Mouse (Mus musculus) stomach, postnatal 0 days (tissue): Measurements from ENCODE around the gene H2-Ab1. TPM values are rescaled to one million over a fixed set of nuclear protein-coding genes. Genes with fewer than 3 reads are reported as not detected.

ENCODE experiments used
- ATAC-seq: fragments of 200-750 bp; cut with Nextera tagmentation; 2 replicates; pipeline ENCODE4 v1.8.0; 2017; ENCODE audit not compliant: low FRiP score, low TSS enrichment
- DNase-seq: peaks from one replicate; pipeline ENCODE4 v3.0.0-alpha.2; 2016; ENCODE audit warnings: low spot score
- H3K27ac ChIP-seq: fragments of 300-500 bp; sonication (generic); replicated peaks from 2 replicates; pipeline ENCODE4 v1.5.1; 2014; ENCODE audit warnings: mild to moderate bottlenecking, control low read depth
- H3K27me3 ChIP-seq: fragments of 300-500 bp; sonication (generic); 2 replicates; pipeline ENCODE4 v1.6.1; 2014; ENCODE audit warnings: low read length; ENCODE audit not compliant: control insufficient read depth, insufficient read depth
- H3K36me3 ChIP-seq: fragments of 300-500 bp; sonication (generic); 2 replicates; pipeline ENCODE4 v1.6.1; 2014; ENCODE audit warnings: low read length, mixed read lengths; ENCODE audit not compliant: control insufficient read depth, insufficient read depth
- H3K4me1 ChIP-seq: fragments of 300-500 bp; sonication (generic); replicated peaks from 2 replicates; pipeline ENCODE4 v1.6.1; 2014; ENCODE audit warnings: antibody characterized with exemption; ENCODE audit not compliant: control insufficient read depth, insufficient read depth
- H3K4me2 ChIP-seq: fragments of 300-500 bp; sonication (generic); replicated peaks from 2 replicates; pipeline ENCODE4 v1.6.1; 2014; ENCODE audit warnings: low read depth, mild to moderate bottlenecking, control low read depth, moderate library complexity
- H3K4me3 ChIP-seq: fragments of 300-500 bp; sonication (generic); 2 replicates; pipeline ENCODE4 v1.5.1; 2014; ENCODE audit warnings: low read depth, low read length, control low read depth
- H3K9ac ChIP-seq: fragments of 300-500 bp; sonication (generic); 2 replicates; pipeline ENCODE4 v1.6.1; 2014; ENCODE audit warnings: mild to moderate bottlenecking, low read length, control low read depth, mixed read lengths
- H3K9me3 ChIP-seq: fragments of 300-500 bp; sonication (generic); 2 replicates; pipeline ENCODE4 v1.6.1; 2016; ENCODE audit warnings: low read length; ENCODE audit not compliant: control insufficient read depth
- CTCF ChIP-seq: IDR thresholded peaks from 2 replicates; pipeline ENCODE4 v1.5.1; 2016; ENCODE audit warnings: antibody characterized with exemption, low read depth, mild to moderate bottlenecking, moderate library complexity
- EP300 ChIP-seq: optimal IDR thresholded peaks from 2 replicates; pipeline ENCODE3; 2016; ENCODE audit warnings: antibody characterized with exemption
- WGBS: fragments of 180-500 bp; shearing (Covaris S2); extraction: QIAGEN DNeasy Blood & Tissue Kit; methylation state at CpG from one replicate; pipeline ENCODE4 v1.1.7; 2014; 5-methylcytosine and 5-hydroxymethylcytosine counted together
- polyA plus RNA-seq: library from polyadenylated mRNA; unstranded; fragments of >200 nt; fragmentation: Nextera tagmentation; extraction: Ambion mirVana; gene quantifications from 2 replicates; pipeline ENCODE4 v1.2.1, GENCODE M21; 2015

H2-Ab1 gene
- polyA plus RNA-seq, 1 experiment from 2014 or later = 20.1 TPM

- TF ChIP-seq EP300 (no peak), CTCF (no peak)
- no peaks in the 10 kb centered on the region for H3K36me3 ChIP-seq
- DNase-seq (no peak), ATAC-seq (no peak)
- H3K27me3 ChIP-seq = no peaks in the 10 kb centered on the region
- H3K9ac ChIP-seq = no peak overlapping the region
- H3K27ac ChIP-seq = no peak overlapping the region
- no peak overlapping the region for H3K4me3 ChIP-seq
- no peak overlapping the region for H3K4me2 ChIP-seq
- no peaks in the 10 kb centered on the region for H3K4me1 ChIP-seq
- 76% methylated on average over 3 of the region's 3 CpGs for WGBS
- H3K9me3 ChIP-seq = no peaks in the 10 kb centered on the region
These were observed 19.7 kb upstream of the H2-Ab1 start for GRCm38 (mm10) chr17:34237741-34238140.

- Histone ChIP-seq H3K4me2 (no peak within 1 kb of the TSS), H3K9ac (no peak within 1 kb of the TSS), H3K36me3 (no peaks in the 10 kb centered on the region), H3K9me3 (no peaks in the 10 kb centered on the region), H3K27me3 (no peaks in the 10 kb centered on the region), H3K4me3 (no peak within 1 kb of the TSS), H3K27ac (no peak within 1 kb of the TSS), H3K4me1 (no peaks in the 10 kb centered on the region)
- WGBS = 65% methylated on average over 3 of the region's 3 CpGs
- DNase-seq (peak; percentile 45), ATAC-seq (peak; percentile 74)
- TF ChIP-seq CTCF (no peak), EP300 (no peak)
These were observed 18.8 kb upstream of the H2-Ab1 start, which contains the start of gene H2-Ob for GRCm38 (mm10) chr17:34238706-34239105. H2-Ob (plus strand) TSS chr17:34238903.

DNA sequence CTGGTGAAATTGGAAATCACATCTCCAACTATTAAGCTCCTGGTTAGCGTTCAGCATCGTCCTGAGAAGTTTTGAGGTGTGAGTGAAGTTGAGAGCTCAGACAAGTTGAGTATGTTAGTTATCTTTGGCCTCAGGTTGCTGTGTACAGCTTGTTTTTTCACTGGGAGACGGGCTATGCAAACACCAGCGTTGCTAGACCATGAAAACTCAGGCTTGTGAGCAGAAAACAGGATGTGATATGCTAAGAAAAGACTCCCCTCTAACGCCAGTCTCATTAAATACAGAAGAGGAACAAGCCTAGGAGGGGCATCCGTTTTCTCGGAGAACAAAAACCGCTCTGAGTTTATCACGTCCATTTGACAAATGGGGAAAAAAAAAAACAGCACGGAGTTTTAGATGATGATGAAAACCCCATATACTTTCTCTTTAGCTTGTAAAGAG is 17.9 kb upstream of the H2-Ab1 start:
- no peaks in the 10 kb centered on the region for H3K4me1 ChIP-seq
- no peaks in the 10 kb centered on the region for H3K27me3 ChIP-seq
- ATAC-seq (no peak), DNase-seq (no peak)
- H3K4me2 ChIP-seq = no peak overlapping the region
- TF ChIP-seq EP300 (no peak), CTCF (no peak)
- H3K27ac ChIP-seq = no peak overlapping the region
- no peak overlapping the region for H3K9ac ChIP-seq
- H3K36me3 ChIP-seq = no peaks in the 10 kb centered on the region
- WGBS = 40% methylated on average over 10 of the region's 10 CpGs
- H3K9me3 ChIP-seq = no peaks in the 10 kb centered on the region
- H3K4me3 ChIP-seq = no peak overlapping the region

DNA sequence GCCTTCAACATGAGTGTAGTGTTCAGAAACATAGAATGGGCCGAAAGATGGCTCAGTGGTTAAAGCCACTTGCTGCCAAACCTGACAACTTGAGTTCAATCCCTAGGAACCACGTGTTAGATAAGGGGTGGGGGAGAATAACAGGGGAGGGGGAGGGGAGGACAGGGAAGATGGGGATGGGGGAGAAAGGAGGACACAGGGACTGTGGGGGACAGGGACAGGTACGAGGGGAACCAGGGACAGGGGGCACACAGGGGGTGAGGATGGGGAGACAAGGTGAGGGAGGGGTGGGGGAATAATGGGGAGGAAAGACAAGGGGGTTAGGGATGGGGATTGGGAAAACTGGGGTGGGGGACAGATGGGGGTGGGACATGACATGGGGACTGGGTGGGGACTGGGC is 17.1 kb upstream of the H2-Ab1 start:
- 67% methylated on average over 3 of the region's 3 CpGs for WGBS
- TF ChIP-seq EP300 (no peak), CTCF (no peak)

GRCm38 (mm10) chr17:34240916-34241315 is 16.6 kb upstream of the H2-Ab1 start:
- 72% methylated on average over 6 of the region's 6 CpGs for WGBS
- H3K4me3 ChIP-seq = no peak overlapping the region
- H3K4me2 ChIP-seq = no peak overlapping the region
- DNase-seq (no peak), ATAC-seq (no peak)
- H3K27me3 ChIP-seq = no peaks in the 10 kb centered on the region
- H3K9me3 ChIP-seq = no peaks in the 10 kb centered on the region
- no peak overlapping the region for H3K9ac ChIP-seq
- H3K27ac ChIP-seq = no peak overlapping the region
- no peak for TF ChIP-seq EP300
- no peak for TF ChIP-seq CTCF
- H3K36me3 ChIP-seq = no peaks in the 10 kb centered on the region
- H3K4me1 ChIP-seq = no peaks in the 10 kb centered on the region

More for the DNA sequence above, 17.1 kb upstream of the H2-Ab1 start:
- no peak overlapping the region for H3K4me3 ChIP-seq
- no peak overlapping the region for H3K27ac ChIP-seq
- no peak overlapping the region for H3K4me2 ChIP-seq
- no peak for DNase-seq
- H3K9ac ChIP-seq = no peak overlapping the region
- H3K36me3 ChIP-seq = no peaks in the 10 kb centered on the region
- H3K9me3 ChIP-seq = no peaks in the 10 kb centered on the region
- no peaks in the 10 kb centered on the region for H3K4me1 ChIP-seq
- no peak for ATAC-seq
- H3K27me3 ChIP-seq = no peaks in the 10 kb centered on the region

DNA sequence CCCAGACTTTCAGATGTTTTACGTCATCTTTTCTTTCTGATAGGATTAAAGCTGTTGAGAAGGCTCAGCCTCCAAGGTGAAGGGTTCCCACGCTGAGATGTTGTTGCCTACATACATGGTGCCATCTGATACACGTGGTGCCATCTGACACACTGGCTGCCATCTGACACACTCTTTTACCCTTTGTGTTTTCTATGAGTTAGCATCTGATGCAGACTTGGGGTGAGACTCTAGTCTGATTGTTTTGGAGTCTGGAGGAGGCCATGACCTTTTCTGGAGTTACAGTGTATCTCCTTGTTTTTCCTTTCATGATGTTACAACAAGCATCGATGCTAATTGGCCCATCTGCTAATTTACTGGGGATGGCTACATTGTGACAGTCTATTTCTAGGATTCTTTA is 12.8 kb upstream of the H2-Ab1 start:
- 61% methylated on average over 4 of the region's 4 CpGs for WGBS

More for the DNA sequence above, 12.8 kb upstream of the H2-Ab1 start:
- H3K4me3 ChIP-seq = no peak overlapping the region
- H3K4me1 ChIP-seq = no peaks in the 10 kb centered on the region
- no peaks in the 10 kb centered on the region for H3K27me3 ChIP-seq
- no peak overlapping the region for H3K27ac ChIP-seq
- no peaks in the 10 kb centered on the region for H3K36me3 ChIP-seq
- H3K4me2 ChIP-seq = no peak overlapping the region
- no peaks in the 10 kb centered on the region for H3K9me3 ChIP-seq
- TF ChIP-seq EP300 (no peak), CTCF (no peak)
- no peak for ATAC-seq
- H3K9ac ChIP-seq = no peak overlapping the region
- DNase-seq = no peak
